ENCODE assay signal across 19 mouse cellular contexts in genomic region chr11:49745839-49746238, GRCm38 (mm10). TPM values are rescaled to one million over a fixed set of nuclear protein-coding genes. Genes with fewer than 3 reads are reported as not detected.
DNase-seq lines count a peak whose midpoint lies in the region; ATAC-seq and TF ChIP-seq lines count a peak whose summit lies in the region.
"Had no signal": no experiment of that assay in that cellular context is flagged by ENCODE, and none has a peak within 500 bp of the region (broad histone marks: within the 10 kb centered on the region; RNA-seq: fewer than 3 reads in every experiment).

No protein-coding gene starts in this region.

- peak; percentile 15 for DNase-seq in hindbrain, postnatal 0 days (ENCODE audit: low spot score)
- no peak for DNase-seq in hindbrain, embryonic 14.5 days (ENCODE audit: low spot score)
- peak; percentile 12 for DNase-seq in midbrain, postnatal 0 days (ENCODE audit: low spot score)
- peak; percentile 50 for DNase-seq in brain, embryonic 14.5 days (ENCODE audit: low read depth)
- DNase-seq in urinary bladder, postnatal 36 days (ENCODE audit: low spot score in 2 of 2): no peak
- DNase-seq: adrenal gland, adult 2 months; adrenal gland, postnatal 10 days; adrenal gland, postnatal 25 days; cerebellum, adult 11 months; cerebellum, adult 18-20 months; cerebellum, adult 8-10 months; cerebellum, adult 9-11 months; cerebellum, postnatal 14 days; cerebellum, postnatal 36 days had no signal

- H3K27me3 ChIP-seq in forebrain, embryonic 16.5 days (replicated peaks; ENCODE audit: control insufficient read depth, insufficient read depth, low read length): no peaks in the 10 kb centered on the region
- no peaks in the 10 kb centered on the region for H3K27me3 ChIP-seq in forebrain, embryonic 12.5 days
- no peaks in the 10 kb centered on the region for H3K27me3 ChIP-seq in hindbrain, postnatal 0 days (ENCODE audit: insufficient read depth, low read length)
- no peaks in the 10 kb centered on the region for H3K27me3 ChIP-seq in hindbrain, embryonic 14.5 days (ENCODE audit: control insufficient read depth, insufficient read depth, low read length)
- no peaks in the 10 kb centered on the region for H3K27me3 ChIP-seq in midbrain, postnatal 0 days (ENCODE audit: insufficient read depth, low read length)
- H3K27me3 ChIP-seq in midbrain, embryonic 16.5 days (ENCODE audit: control insufficient read depth, insufficient read depth, low read depth, low read length): no peaks in the 10 kb centered on the region
- H3K27me3 ChIP-seq: embryonic facial prominence, embryonic 12.5 days had no signal

- H3K9ac ChIP-seq in forebrain, embryonic 16.5 days (replicated peaks; ENCODE audit: low read depth, low read length): no peak overlapping the region
- H3K9ac ChIP-seq in forebrain, embryonic 12.5 days: no peak overlapping the region
- no peak overlapping the region for H3K9ac ChIP-seq in hindbrain, postnatal 0 days (replicated peaks; ENCODE audit: low read length)
- no peak overlapping the region for H3K9ac ChIP-seq in hindbrain, embryonic 14.5 days
- H3K9ac ChIP-seq in midbrain, postnatal 0 days (replicated peaks; ENCODE audit: low read length, poor library complexity, severe bottlenecking): no peak overlapping the region
- H3K9ac ChIP-seq in midbrain, embryonic 16.5 days (ENCODE audit: low read depth, low read length): no peak overlapping the region
- H3K9ac ChIP-seq: embryonic facial prominence, embryonic 12.5 days had no signal

- no peak for TF ChIP-seq POLR2A in brain, embryonic 14.5 days (IDR thresholded peaks at IDR 0.05; ENCODE audit: borderline replicate concordance, extremely low read depth, insufficient read depth, insufficient read length, poor library complexity, severe bottlenecking)

- H3K4me2 ChIP-seq in forebrain, embryonic 16.5 days (ENCODE audit: low read length): no peak overlapping the region
- no peak overlapping the region for H3K4me2 ChIP-seq in forebrain, embryonic 12.5 days
- H3K4me2 ChIP-seq in hindbrain, postnatal 0 days (ENCODE audit: low read depth, low read length): no peak overlapping the region
- H3K4me2 ChIP-seq in hindbrain, embryonic 14.5 days (replicated peaks): no peak overlapping the region
- H3K4me2 ChIP-seq in midbrain, postnatal 0 days (ENCODE audit: low read depth, low read length, poor library complexity, severe bottlenecking): no peak overlapping the region
- no peak overlapping the region for H3K4me2 ChIP-seq in midbrain, embryonic 16.5 days (ENCODE audit: low read length)
- H3K4me2 ChIP-seq: embryonic facial prominence, embryonic 12.5 days had no signal

- H3K36me3 ChIP-seq in forebrain, embryonic 16.5 days (ENCODE audit: control insufficient read depth, insufficient read depth): no peaks in the 10 kb centered on the region
- H3K36me3 ChIP-seq in forebrain, embryonic 12.5 days (replicated peaks): no peaks in the 10 kb centered on the region
- no peaks in the 10 kb centered on the region for H3K36me3 ChIP-seq in hindbrain, postnatal 0 days (ENCODE audit: insufficient read depth, low read length)
- H3K36me3 ChIP-seq in hindbrain, embryonic 14.5 days (replicated peaks; ENCODE audit: control insufficient read depth, insufficient read depth): no peaks in the 10 kb centered on the region
- no peaks in the 10 kb centered on the region for H3K36me3 ChIP-seq in midbrain, postnatal 0 days (ENCODE audit: insufficient read depth, low read length)
- H3K36me3 ChIP-seq in midbrain, embryonic 16.5 days (ENCODE audit: control insufficient read depth, insufficient read depth, low read length): no peaks in the 10 kb centered on the region
- H3K36me3 ChIP-seq: embryonic facial prominence, embryonic 10.5 days; embryonic facial prominence, embryonic 12.5 days had no signal

- no peaks in the 10 kb centered on the region for H3K4me1 ChIP-seq in forebrain, embryonic 16.5 days (replicated peaks; ENCODE audit: control insufficient read depth, insufficient read depth, low read length)
- peaks cover 5% of the 10 kb centered on the region; the same call in 1 of the 2 replicates for H3K4me1 ChIP-seq in forebrain, embryonic 12.5 days
- no peaks in the 10 kb centered on the region for H3K4me1 ChIP-seq in hindbrain, postnatal 0 days (ENCODE audit: insufficient read depth, low read length)
- no peaks in the 10 kb centered on the region for H3K4me1 ChIP-seq in hindbrain, embryonic 14.5 days (replicated peaks; ENCODE audit: control insufficient read depth, insufficient read depth, low read length)
- no peaks in the 10 kb centered on the region for H3K4me1 ChIP-seq in midbrain, postnatal 0 days (ENCODE audit: insufficient read depth, low read length)
- no peaks in the 10 kb centered on the region for H3K4me1 ChIP-seq in midbrain, embryonic 16.5 days (ENCODE audit: control insufficient read depth, insufficient read depth, low read length)
- H3K4me1 ChIP-seq: embryonic facial prominence, embryonic 10.5 days; embryonic facial prominence, embryonic 12.5 days had no signal

- no peak for TF ChIP-seq CTCF in hindbrain, postnatal 0 days (IDR thresholded peaks at IDR 0.05; ENCODE audit: low read depth)
- no peak for TF ChIP-seq CTCF in midbrain, postnatal 0 days (IDR thresholded peaks at IDR 0.05)
- no peak for TF ChIP-seq CTCF in brain, embryonic 14.5 days (IDR thresholded peaks at IDR 0.05; ENCODE audit: borderline replicate concordance, extremely low read depth, insufficient read depth, insufficient read length)

- peak; percentile 57; the same call in 1 of the 2 replicates for ATAC-seq in forebrain, embryonic 16.5 days
- ATAC-seq in forebrain, embryonic 12.5 days (ENCODE audit: low FRiP score): no peak
- ATAC-seq in hindbrain, postnatal 0 days: no peak
- ATAC-seq in hindbrain, embryonic 14.5 days (ENCODE audit: low FRiP score): no peak
- ATAC-seq in midbrain, postnatal 0 days (ENCODE audit: low FRiP score): no peak
- ATAC-seq in midbrain, embryonic 16.5 days: no peak

- 47% methylated on average over 3 of the region's 3 CpGs for WGBS in forebrain, embryonic 16.5 days
- WGBS in forebrain, embryonic 12.5 days: 82% methylated on average over 3 of the region's 3 CpGs
- 42% methylated on average over 3 of the region's 3 CpGs for WGBS in hindbrain, postnatal 0 days
- WGBS in hindbrain, embryonic 14.5 days: 62% methylated on average over 3 of the region's 3 CpGs
- WGBS in midbrain, postnatal 0 days: 67% methylated on average over 3 of the region's 3 CpGs
- 71% methylated on average over 3 of the region's 3 CpGs for WGBS in midbrain, embryonic 16.5 days

- peaks cover 6% of the 10 kb centered on the region; the same call in 1 of the 2 replicates for H3K9me3 ChIP-seq in forebrain, embryonic 16.5 days (ENCODE audit: control insufficient read depth, low read length)
- peaks cover 5% of the 10 kb centered on the region; the same call in 1 of the 2 replicates for H3K9me3 ChIP-seq in forebrain, embryonic 12.5 days
- H3K9me3 ChIP-seq in hindbrain, postnatal 0 days (ENCODE audit: low read length): peaks cover 6% of the 10 kb centered on the region
- peaks cover 18% of the 10 kb centered on the region; the same call in 1 of the 2 replicates for H3K9me3 ChIP-seq in hindbrain, embryonic 14.5 days (ENCODE audit: control insufficient read depth, low read length)
- H3K9me3 ChIP-seq in midbrain, postnatal 0 days (ENCODE audit: low read length): 0 out of 2 replicates have a peak, but pooled peaks cover 2% of the 10 kb centered on the region
- no peaks in the 10 kb centered on the region for H3K9me3 ChIP-seq in midbrain, embryonic 16.5 days (replicated peaks; ENCODE audit: control insufficient read depth, low read length, poor library complexity, severe bottlenecking)
- H3K9me3 ChIP-seq: embryonic facial prominence, embryonic 12.5 days had no signal

- no peak overlapping the region for H3K27ac ChIP-seq in forebrain, embryonic 16.5 days (ENCODE audit: low read length)
- no peak overlapping the region for H3K27ac ChIP-seq in forebrain, embryonic 12.5 days
- H3K27ac ChIP-seq in hindbrain, postnatal 0 days: no peak overlapping the region
- H3K27ac ChIP-seq in hindbrain, embryonic 14.5 days: no peak overlapping the region
- H3K27ac ChIP-seq in midbrain, postnatal 0 days (ENCODE audit: low read depth, low read length): no peak overlapping the region
- no peak overlapping the region for H3K27ac ChIP-seq in midbrain, embryonic 16.5 days (ENCODE audit: low read length)
- H3K27ac ChIP-seq: embryonic facial prominence, embryonic 10.5 days; embryonic facial prominence, embryonic 12.5 days had no signal

- no peak overlapping the region for H3K4me3 ChIP-seq in forebrain, embryonic 16.5 days (replicated peaks; ENCODE audit: low read length)
- H3K4me3 ChIP-seq in forebrain, embryonic 12.5 days (replicated peaks): no peak overlapping the region
- no peak overlapping the region for H3K4me3 ChIP-seq in hindbrain, postnatal 0 days (ENCODE audit: low read length)
- H3K4me3 ChIP-seq in hindbrain, embryonic 14.5 days (replicated peaks; ENCODE audit: low read length): no peak overlapping the region
- no peak overlapping the region for H3K4me3 ChIP-seq in midbrain, postnatal 0 days (ENCODE audit: low read depth, low read length)
- H3K4me3 ChIP-seq in midbrain, embryonic 16.5 days (ENCODE audit: low read depth, low read length): no peak overlapping the region
- H3K4me3 ChIP-seq: embryonic facial prominence, embryonic 10.5 days; embryonic facial prominence, embryonic 12.5 days had no signal

RNA-seq across cellular contexts. Expression of gene Cnot6, which starts 33.3 kb away (rescaled TPM):
- 55.1 and 68.1 TPM in 2 replicates for polyA plus RNA-seq in forebrain, embryonic 16.5 days (2015; fragmentation: Nextera tagmentation; extraction: Ambion mirVana)
- 99.5 and 101 TPM in 2 replicates for polyA plus RNA-seq in forebrain, embryonic 12.5 days (2016; fragmentation: Nextera tagmentation; extraction: Ambion mirVana)
- total RNA-seq in hindbrain, postnatal 0 days (2014; rRNA removed): 32.0 and 38.5 TPM in 2 replicates
- polyA plus RNA-seq in hindbrain, postnatal 0 days (2015; fragmentation: Nextera tagmentation; extraction: Ambion mirVana): 32.7 and 33.0 TPM in 2 replicates
- polyA plus RNA-seq in hindbrain, embryonic 14.5 days (2014; fragmentation: Nextera tagmentation; extraction: Ambion mirVana): 40.1 and 42.1 TPM in 2 replicates
- 28.9 and 53.1 TPM in 2 replicates for total RNA-seq in midbrain, postnatal 0 days (2014; rRNA removed)
- 21.7 and 26.9 TPM in 2 replicates for polyA plus RNA-seq in midbrain, postnatal 0 days (2015; fragmentation: Nextera tagmentation; extraction: Ambion mirVana)
- 39.0 and 46.5 TPM in 2 replicates for polyA plus RNA-seq in midbrain, embryonic 16.5 days (2015; fragmentation: Nextera tagmentation; extraction: Ambion mirVana)
- polyA plus RNA-seq in brain, embryonic 14.5 days (2012; rRNA removed): 72.9 and 74.3 TPM in 2 replicates

RNA-seq across cellular contexts. Expression of gene Gfpt2, which starts 48.1 kb away (rescaled TPM):
- 13.3 and 16.6 TPM in 2 replicates for polyA plus RNA-seq in forebrain, embryonic 16.5 days (2015; fragmentation: Nextera tagmentation; extraction: Ambion mirVana)
- polyA plus RNA-seq in forebrain, embryonic 12.5 days (2016; fragmentation: Nextera tagmentation; extraction: Ambion mirVana): 9.5 and 10.5 TPM in 2 replicates
- total RNA-seq in hindbrain, postnatal 0 days (2014; rRNA removed): 2.5 and 3.8 TPM in 2 replicates
- polyA plus RNA-seq in hindbrain, postnatal 0 days (2015; fragmentation: Nextera tagmentation; extraction: Ambion mirVana): 5.0 and 5.4 TPM in 2 replicates
- 4.9 and 6.0 TPM in 2 replicates for polyA plus RNA-seq in hindbrain, embryonic 14.5 days (2014; fragmentation: Nextera tagmentation; extraction: Ambion mirVana)
- 3.1 and 6.0 TPM in 2 replicates for total RNA-seq in midbrain, postnatal 0 days (2014; rRNA removed)
- 3.9 and 4.3 TPM in 2 replicates for polyA plus RNA-seq in midbrain, postnatal 0 days (2015; fragmentation: Nextera tagmentation; extraction: Ambion mirVana)
- 6.6 and 6.8 TPM in 2 replicates for polyA plus RNA-seq in midbrain, embryonic 16.5 days (2015; fragmentation: Nextera tagmentation; extraction: Ambion mirVana)
- 5.5 and 6.7 TPM in 2 replicates for polyA plus RNA-seq in brain, embryonic 14.5 days (2012; rRNA removed)

Comparison
In these comparisons a context has a peak if more than half of its experiments do, and no peak if none do; other contexts are left out.
1. DNase-seq: peak in hindbrain, postnatal 0 days (single experiment), midbrain, postnatal 0 days (single experiment) and brain, embryonic 14.5 days (single experiment); none in hindbrain, embryonic 14.5 days (single experiment) and urinary bladder, postnatal 36 days (0 of 2).